Mouse (Mus musculus): ENCODE data around the gene Cdyl2.

Cdyl2 gene

DNA sequence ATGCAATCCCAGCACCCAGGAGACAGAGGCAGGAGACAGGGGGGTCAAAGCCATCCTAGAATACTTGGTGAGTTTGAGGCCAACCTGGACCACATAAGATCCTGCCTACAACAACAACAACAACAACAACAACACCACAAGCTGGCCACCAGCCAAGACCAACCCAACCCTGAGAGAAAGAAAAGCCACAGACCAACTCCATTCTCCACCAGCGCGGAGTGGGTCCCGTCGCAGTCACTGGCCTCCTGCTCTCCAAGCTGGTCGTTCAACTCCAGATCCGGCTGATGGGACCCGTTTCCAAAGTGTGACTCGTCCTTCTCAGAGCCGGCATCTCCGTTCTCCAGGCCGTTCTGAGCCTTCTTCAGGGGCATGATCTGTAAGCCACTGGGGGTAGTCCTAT lies 109.2 kb downstream of the Cdyl2 start:
- in situ Hi-C loops (cut with MseI, MboI), result no loop called here

DNA sequence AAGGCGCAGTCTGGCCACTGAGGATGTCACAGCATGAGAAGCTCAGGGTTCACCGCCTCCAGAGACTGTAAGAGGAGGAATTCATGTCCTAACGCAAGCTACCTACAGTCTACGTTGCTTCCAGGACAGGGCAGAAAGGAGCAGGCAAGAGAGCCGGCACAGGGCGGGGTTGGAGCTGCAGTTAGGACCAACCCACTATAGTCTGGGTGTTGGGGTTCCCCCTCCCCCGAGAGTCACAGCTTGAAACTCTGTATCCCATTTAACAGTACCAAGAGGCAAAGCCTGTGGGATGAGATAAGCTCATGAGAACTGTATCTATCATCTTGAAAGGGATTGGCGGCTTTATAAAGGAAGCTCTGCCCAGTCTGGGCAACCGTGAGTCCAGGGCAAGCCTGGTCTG lies 110.5 kb downstream of the Cdyl2 start:
- in situ Hi-C loops (cut with MseI, MboI), result no loop called here

- in situ Hi-C loops (cut with MseI, MboI), result no loop called here
Observed at GRCm38 (mm10) chr8:116621158-116621961, 111.4 kb downstream of the Cdyl2 start.

DNA sequence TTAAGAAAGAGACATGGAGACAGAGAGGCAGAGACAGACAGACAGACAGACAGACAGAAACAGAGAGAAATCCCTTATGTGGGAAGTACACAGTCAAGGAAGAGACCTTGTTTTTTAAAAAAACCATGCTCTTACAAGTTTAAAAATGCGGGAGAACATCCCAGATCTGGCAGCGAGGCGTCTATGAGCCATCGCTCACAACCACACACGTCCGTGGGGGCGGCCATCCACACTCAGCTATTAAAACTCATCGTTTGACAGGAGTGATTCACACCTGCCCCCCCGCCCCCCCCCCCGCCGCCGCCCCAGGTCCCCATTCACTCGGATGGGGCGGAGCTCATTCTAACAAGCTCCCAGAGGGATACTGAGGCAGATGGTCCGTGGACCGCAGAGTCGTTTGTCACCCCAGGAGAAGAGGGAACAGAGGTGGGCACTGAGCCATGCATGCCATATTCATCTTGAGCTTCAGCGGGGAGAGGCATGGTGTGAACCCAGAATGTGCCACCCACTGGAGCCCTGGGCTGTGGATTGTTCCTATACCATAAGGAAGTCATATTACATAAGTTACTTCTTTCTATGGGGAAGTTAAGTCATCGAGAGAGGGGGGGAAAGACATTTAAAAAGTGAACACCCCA lies 113.0 kb downstream of the Cdyl2 start:
- in situ Hi-C loops (cut with MseI, MboI), result no loop called here

- in situ Hi-C loops (cut with MseI, MboI), result no loop called here
Observed at GRCm38 (mm10) chr8:116619221-116619620, 113.6 kb downstream of the Cdyl2 start.

GRCm38 (mm10) chr8:116618797-116619196 lies 114.0 kb downstream of the Cdyl2 start:
- in situ Hi-C loops (cut with MseI, MboI), result no loop called here

- in situ Hi-C loops (cut with MseI, MboI), result no loop called here
Observed at GRCm38 (mm10) chr8:116617891-116618290, 114.9 kb downstream of the Cdyl2 start.

GRCm38 (mm10) chr8:116616369-116616768 lies 116.4 kb downstream of the Cdyl2 start:
- in situ Hi-C loops (cut with MseI, MboI), result no loop called here

DNA sequence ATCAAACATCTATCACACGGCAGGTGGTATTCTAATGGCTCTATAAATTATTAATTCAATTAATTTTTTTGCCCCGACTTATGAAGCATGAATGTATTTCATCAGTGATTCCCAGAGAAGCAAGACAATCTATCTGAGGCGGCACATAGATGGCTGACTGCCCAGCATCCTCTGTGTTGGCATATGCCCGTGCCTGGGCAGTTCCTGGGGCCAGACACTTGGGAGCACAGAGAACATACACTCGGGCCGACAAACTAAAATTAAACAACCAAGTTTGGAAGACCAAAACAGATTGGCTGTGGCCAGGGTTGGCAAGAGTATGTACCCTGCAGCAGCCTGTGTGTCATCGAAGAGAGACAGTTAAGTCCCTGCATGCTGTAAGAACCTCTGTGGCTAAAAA lies 117.9 kb downstream of the Cdyl2 start:
- in situ Hi-C loops (cut with MseI, MboI), result no loop called here

- in situ Hi-C loops (cut with MseI, MboI), result no loop called here
Observed at GRCm38 (mm10) chr8:116606171-116606570, 126.6 kb downstream of the Cdyl2 start.

- in situ Hi-C loops (cut with MseI, MboI), result no loop called here
Observed at GRCm38 (mm10) chr8:116602806-116603205, 130.0 kb downstream of the Cdyl2 start.

DNA sequence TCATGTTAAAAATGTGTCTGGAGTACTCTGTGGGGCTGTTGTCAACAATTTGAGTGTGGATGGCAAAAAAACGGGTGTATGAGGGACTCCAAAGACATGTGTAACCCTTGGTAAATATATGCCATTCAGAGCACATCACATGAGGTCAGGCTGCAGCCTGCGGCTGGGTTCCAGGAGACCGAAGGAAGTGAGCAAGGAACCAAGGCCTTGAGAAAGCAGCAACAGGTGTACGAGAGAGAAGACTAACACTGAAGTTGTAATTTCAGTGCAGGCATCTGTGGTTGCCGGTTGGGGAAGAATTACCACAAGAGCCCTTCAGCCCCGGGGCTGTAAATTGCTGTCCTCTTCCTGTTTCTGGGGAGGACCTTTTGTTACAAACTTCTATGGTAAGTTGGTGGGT lies 133.1 kb downstream of the Cdyl2 start:
- in situ Hi-C loops (cut with MseI, MboI), result no loop called here

DNA sequence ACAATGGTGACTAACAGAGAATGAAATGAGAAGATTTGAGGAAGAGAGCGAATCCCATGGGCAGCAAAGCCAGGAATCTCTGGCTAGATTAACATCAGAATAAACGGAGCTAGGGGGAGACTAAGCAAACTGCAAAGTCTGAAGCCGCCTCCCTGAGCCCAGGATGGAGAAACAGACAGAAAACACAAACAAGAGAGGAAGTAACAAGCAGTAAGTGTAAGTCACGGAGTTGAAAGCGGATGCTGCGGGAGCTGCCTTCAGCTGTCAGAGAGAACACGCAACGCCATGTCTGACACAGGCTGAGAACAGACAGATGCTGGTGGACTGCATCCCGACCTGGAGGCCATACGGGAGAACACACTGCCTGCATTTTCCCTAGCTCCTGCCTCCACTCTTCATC lies 141.6 kb downstream of the Cdyl2 start:
- in situ Hi-C loops (cut with MseI, MboI), result no loop called here

DNA sequence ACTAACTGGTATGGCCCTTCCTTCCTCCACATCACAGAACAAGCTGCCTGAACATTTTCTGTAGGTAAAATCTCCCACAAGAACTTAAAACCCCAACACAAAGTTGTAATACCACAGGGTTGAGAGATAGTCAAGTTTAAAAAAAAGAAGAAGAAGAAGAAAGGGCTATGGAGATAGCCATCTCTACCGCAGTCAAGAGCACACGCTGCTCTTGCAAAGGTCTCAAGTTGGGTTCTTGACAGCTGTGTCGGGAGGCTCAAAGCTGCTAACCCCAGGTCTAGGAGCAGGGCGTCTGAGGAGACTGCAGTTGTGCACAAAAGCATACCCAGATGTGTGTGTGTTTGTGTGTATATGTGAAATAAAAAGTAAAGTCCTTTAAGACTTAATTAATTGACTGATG lies 142.2 kb downstream of the Cdyl2 start:
- in situ Hi-C loops (cut with MseI, MboI), result no loop called here

DNA sequence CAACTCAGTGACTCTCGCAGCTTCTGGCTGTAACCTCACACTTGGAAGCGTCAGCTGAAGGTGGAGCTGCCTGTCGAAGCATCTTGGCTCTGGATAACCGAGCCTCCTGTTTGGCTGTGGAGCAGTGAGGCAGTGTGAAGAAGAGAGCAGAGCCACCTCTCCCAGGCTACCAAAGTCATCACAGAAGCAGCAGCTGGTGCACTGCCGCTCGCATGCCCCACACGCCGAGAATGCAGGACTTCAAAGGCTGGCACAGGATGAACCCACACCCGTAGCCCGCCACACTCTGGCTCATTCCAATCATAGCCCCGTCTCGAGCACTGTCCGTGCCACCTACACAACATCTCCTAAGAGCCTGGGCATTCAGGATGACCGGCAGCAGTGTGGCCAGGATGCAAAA lies 142.7 kb downstream of the Cdyl2 start:
- in situ Hi-C loops (cut with MseI, MboI), result no loop called here

- in situ Hi-C loops (cut with MseI, MboI), result no loop called here
Observed at GRCm38 (mm10) chr8:116587616-116588468, 144.9 kb downstream of the Cdyl2 start.

GRCm38 (mm10) chr8:116581318-116582019 lies 151.3 kb downstream of the Cdyl2 start:
- in situ Hi-C loops (cut with MseI, MboI), result no loop called here

DNA sequence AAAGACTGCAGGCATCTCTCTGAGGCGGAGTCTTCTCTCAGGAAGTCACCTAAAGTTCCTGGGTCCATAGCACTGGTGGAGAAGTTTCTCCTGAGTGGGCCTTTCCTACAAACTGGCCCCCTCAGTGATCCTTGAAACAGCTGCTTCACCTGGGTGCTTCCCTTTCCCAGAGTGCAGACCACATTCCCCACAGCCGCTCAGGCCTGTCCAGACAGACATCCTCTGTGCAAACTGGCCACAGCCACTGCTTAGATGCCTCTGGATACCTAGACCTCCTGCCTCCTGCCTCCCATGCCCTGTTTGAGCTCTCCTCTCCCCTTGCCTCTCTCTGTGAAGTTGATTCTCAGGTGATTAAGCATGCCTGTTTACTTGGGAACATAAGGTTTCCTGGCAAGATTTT lies 156.1 kb downstream of the Cdyl2 start:
- in situ Hi-C loops (cut with MseI, MboI), result no loop called here

GRCm38 (mm10) chr8:116573085-116573484 lies 159.7 kb downstream of the Cdyl2 start:
- in situ Hi-C loops (cut with MseI, MboI), result no loop called here

DNA sequence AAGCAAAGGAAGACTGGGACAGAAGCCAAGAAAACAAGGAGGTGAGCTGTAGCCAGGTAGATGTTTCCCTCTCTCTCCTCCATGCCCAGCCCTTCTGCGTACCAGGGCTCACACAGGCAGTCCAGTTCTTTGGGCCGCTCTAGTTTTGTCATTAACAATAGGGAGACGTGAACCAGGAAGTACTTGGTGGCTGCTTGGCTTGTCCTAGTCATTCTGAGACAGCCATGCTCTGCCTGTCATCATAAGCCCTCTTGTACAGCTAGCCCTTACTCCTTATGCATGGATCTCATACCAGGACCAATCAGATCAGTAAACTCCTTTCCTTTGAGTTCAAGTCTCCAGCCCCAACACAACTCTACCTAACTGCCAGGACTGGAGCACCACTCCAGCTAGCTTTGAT lies 180.0 kb downstream of the Cdyl2 start:
- in situ Hi-C loops (cut with MseI, MboI), result no loop called here

GRCm38 (mm10) chr8:116552255-116552654 lies 180.5 kb downstream of the Cdyl2 start:
- in situ Hi-C loops (cut with MseI, MboI), result no loop called here

DNA sequence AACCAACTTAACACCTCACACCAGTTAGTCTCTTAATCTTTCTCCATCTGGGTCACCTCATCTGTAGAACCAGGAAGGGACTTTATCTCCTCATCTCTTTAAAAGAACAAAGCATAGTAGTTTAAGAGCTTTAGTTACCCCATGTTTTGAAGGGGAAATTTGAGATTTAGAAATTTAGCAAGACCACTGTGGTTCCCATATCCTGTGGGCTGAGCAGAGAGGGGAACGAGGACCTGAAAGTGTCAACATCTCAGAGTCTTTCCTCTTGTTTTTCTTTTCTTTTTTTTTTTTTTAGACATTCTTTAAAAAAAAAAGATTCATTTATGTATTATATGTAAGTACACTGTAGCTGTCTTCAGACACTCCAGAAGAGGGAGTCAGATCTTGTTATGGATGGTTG lies 189.4 kb downstream of the Cdyl2 start:
- in situ Hi-C loops (cut with MseI, MboI), result no loop called here

Data from mouse trophoblast stem cell (cell line).